Mouse (Mus musculus) limb, embryonic 11.5 days (tissue): ENCODE results near the gene Lama4. TPM values are rescaled to one million over a fixed set of nuclear protein-coding genes. Genes with fewer than 3 reads are reported as not detected.

Experiments
- ATAC-seq: fragments of 200-750 bp; cut with Nextera tagmentation; 2 replicates; pipeline ENCODE4 v1.8.0; 2017; ENCODE audit warnings: low read depth; ENCODE audit not compliant: insufficient number of reproducible peaks, low FRiP score, low TSS enrichment
- DNase-seq: peaks from one replicate; pipeline ENCODE4 v3.0.0-alpha.2; 2015; ENCODE audit warnings: low spot score
- H3K27ac ChIP-seq: fragments of 300-500 bp; sonication (generic); replicated peaks from 2 replicates; pipeline ENCODE4 v1.5.1; 2014; ENCODE audit warnings: low read depth, mild to moderate bottlenecking, low read length
- H3K27me3 ChIP-seq: fragments of 300-500 bp; sonication (generic); 2 replicates; pipeline ENCODE4 v1.6.1; 2014; ENCODE audit warnings: mild to moderate bottlenecking, low read length, mixed read lengths; ENCODE audit not compliant: control insufficient read depth, insufficient read depth
- H3K36me3 ChIP-seq: fragments of 300-500 bp; sonication (generic); 2 replicates; pipeline ENCODE4 v1.6.1; 2014; ENCODE audit warnings: mild to moderate bottlenecking, low read length, moderate library complexity, mixed read lengths; ENCODE audit not compliant: control insufficient read depth, insufficient read depth
- H3K4me1 ChIP-seq: fragments of 300-500 bp; sonication (generic); 2 replicates; pipeline ENCODE4 v1.6.1; 2014; ENCODE audit warnings: low read length, mixed read lengths; ENCODE audit not compliant: control insufficient read depth, insufficient read depth
- H3K4me2 ChIP-seq: fragments of 300-500 bp; sonication (generic); 2 replicates; pipeline ENCODE4 v1.6.1; 2014; ENCODE audit warnings: low read depth, mild to moderate bottlenecking, moderate library complexity; ENCODE audit not compliant: severe bottlenecking
- H3K4me3 ChIP-seq: fragments of 300-500 bp; sonication (generic); 2 replicates; pipeline ENCODE4 v1.5.1; 2014; ENCODE audit warnings: low read depth, low read length
- H3K9ac ChIP-seq: fragments of 300-500 bp; sonication (generic); 2 replicates; pipeline ENCODE4 v1.6.1; 2014; ENCODE audit warnings: mild to moderate bottlenecking, low read length
- H3K9me3 ChIP-seq: fragments of 300-500 bp; sonication (generic); 2 replicates; pipeline ENCODE4 v1.6.1; 2016; ENCODE audit warnings: low read length; ENCODE audit not compliant: control insufficient read depth
- WGBS: fragments of 180-500 bp; shearing (Covaris S2); extraction: QIAGEN DNeasy Blood & Tissue Kit; methylation state at CpG from one replicate; pipeline ENCODE4 v1.1.7; 2014; 5-methylcytosine and 5-hydroxymethylcytosine counted together
- polyA plus RNA-seq: library from polyadenylated mRNA; unstranded; fragments of >200 nt; fragmentation: Nextera tagmentation; extraction: Ambion mirVana; gene quantifications from 2 replicates; pipeline ENCODE4 v1.2.1, GENCODE M21; 2014

Gene Lama4
- polyA plus RNA-seq: 24.8 and 32.1 TPM in 2 replicates

DNA sequence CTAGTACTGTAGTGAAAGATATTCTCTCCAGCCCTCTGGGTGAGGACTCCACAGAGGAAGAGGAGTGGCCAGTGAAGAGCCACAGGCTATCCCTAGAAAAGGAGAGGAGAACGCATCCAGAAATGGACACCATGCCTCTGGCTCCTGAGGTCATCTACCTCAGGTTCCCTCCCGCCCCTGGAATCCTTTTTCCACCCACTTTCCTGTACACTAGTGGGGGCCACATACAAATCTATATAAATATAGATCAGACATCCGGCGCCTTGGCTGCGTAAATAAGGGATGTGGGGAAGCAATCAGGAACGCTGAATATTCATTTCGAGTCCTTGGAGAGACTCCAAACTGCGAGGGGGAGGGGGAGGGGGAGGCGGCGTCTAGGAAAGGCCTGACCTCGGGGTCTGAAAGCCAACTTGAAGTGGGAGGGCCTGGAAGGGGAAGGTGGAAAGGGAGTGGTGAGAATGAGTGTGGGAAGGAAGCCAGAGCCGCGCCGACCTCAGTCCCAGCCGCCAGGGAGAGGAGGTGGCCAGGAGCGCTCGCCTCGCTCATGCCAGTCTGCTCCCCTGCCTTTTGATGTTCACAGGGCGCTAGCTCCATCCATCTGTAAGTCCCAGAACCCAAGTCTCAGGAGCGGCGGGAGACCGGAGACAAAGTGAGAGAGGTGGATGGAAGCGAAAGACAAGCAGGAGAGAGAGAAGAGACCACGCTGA is at the start of gene Lama4:
Lama4 (plus strand) TSS at position 441 of the 707 bp plus-strand sequence.
- H3K36me3 ChIP-seq: no peaks in the 10 kb centered on the region
- peak within 1 kb of the TSS; percentile 42 for H3K4me3 ChIP-seq
- H3K4me1 ChIP-seq: peaks cover 4% of the 10 kb centered on the region; the same call in 1 of the 2 replicates
- H3K27ac ChIP-seq: no peak within 1 kb of the TSS
- peak; percentile 74 for ATAC-seq
- peak within 1 kb of the TSS; percentile 61 for H3K9ac ChIP-seq
- H3K9me3 ChIP-seq: no peaks in the 10 kb centered on the region
- peak; percentile 75 for DNase-seq
- peak within 1 kb of the TSS; percentile 64 for H3K4me2 ChIP-seq
- no peaks in the 10 kb centered on the region for H3K27me3 ChIP-seq
- 4% methylated on average over 24 of the region's 24 CpGs for WGBS

DNA sequence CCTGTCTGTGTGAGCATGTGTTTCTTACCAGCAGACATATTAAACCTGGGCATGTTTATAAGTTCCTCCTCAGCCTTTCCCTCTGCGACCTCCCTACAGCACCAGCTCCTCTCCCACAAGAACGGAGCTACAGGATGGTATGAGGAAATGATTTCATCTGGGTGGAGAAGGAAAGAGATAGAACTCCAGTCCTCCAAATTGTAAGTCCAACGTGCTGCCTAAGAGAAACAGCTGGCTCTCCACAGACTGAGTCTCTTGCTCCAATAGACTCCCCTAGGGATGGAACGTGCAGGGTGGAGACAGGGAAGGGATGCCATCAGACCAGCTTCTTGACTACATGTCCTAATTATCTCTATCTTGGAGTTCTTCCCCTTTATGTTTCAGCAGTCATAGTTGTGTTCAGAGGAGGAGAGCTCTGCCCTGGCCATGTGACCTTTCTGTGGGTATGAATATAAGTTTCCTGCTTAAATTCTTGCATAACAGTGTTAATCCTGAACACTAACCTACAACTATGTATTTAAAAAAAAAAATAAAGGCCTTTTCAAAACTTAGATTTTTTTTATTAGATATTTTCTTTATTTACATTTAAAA is 49.2 kb upstream of the Lama4 start:
- H3K4me3 ChIP-seq: no peak overlapping the region
- H3K36me3 ChIP-seq: no peaks in the 10 kb centered on the region
- no peaks in the 10 kb centered on the region for H3K9me3 ChIP-seq
- H3K4me2 ChIP-seq: no peak overlapping the region
- H3K27me3 ChIP-seq: no peaks in the 10 kb centered on the region
- no peak overlapping the region for H3K27ac ChIP-seq
- H3K9ac ChIP-seq: no peak overlapping the region
- no peak for ATAC-seq
- H3K4me1 ChIP-seq: no peaks in the 10 kb centered on the region
- 85% methylated on average over 4 of the region's 4 CpGs for WGBS
- no peak for DNase-seq

DNA sequence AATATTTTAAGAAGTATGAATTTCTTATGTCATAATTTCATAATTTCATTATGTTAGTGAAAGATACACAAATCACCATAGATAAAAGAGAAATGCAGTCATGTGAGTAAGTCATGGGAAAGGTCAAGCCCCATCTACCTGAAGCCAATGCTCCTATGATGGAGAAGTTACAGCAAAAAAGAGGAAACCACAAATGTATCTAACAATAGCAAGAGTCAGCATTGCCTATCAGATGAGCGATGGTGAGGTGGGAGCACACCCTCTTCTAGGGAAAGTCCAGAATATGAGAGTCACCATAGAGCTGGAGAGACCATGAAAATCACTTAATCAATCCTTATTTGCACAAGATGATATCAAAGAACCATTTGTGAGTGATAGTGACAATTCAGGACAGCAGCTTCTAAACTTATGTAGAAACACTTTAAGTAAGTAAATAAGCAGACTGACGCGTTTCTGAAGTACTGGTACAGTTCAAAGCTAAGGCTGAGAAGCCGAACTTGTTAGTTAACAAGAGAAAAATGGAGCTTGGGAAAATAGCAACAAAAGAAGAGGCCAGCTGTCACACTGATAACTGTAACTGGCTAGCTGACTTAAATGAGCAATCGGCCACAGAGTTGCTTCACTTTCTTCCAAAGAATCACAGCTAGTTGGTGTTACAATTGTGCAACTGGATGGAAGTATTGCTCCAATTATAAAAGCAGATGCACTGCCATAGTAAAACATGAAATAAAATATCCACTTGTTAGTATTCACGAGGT is 36.2 kb upstream of the Lama4 start:
- Histone ChIP-seq H3K4me1 (no peaks in the 10 kb centered on the region), H3K9ac (no peak overlapping the region), H3K36me3 (no peaks in the 10 kb centered on the region), H3K4me2 (no peak overlapping the region), H3K4me3 (no peak overlapping the region), H3K27ac (no peak overlapping the region), H3K27me3 (no peaks in the 10 kb centered on the region), H3K9me3 (no peaks in the 10 kb centered on the region)
- DNase-seq: no peak
- WGBS: 88% methylated on average over 6 of the region's 6 CpGs
- no peak for ATAC-seq

DNA sequence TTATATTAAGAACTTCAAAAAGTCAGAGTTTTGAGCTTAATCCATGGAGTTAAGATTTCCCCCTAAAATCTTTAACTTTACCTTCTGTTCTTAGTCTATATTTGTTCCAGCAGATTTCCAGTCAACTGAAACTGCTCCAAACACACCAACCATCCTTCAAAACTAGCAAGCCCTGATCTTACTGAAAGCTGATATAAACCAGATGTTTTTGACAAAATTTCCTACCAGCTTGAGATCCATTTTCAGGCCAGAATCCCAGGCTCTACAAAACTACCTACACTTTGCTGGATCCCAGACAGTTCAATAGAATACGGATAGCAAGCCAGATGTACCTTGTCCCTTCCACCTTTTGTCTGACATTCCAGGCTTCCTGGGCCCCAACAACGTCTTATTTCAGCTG is 20.6 kb upstream of the Lama4 start:
- H3K27me3 ChIP-seq: no peaks in the 10 kb centered on the region
- DNase-seq (no peak), ATAC-seq (no peak)
- H3K9ac ChIP-seq: no peak overlapping the region
- WGBS: 45% methylated on average over 2 of the region's 2 CpGs
- no peak overlapping the region for H3K4me2 ChIP-seq
- no peak overlapping the region for H3K27ac ChIP-seq
- no peaks in the 10 kb centered on the region for H3K4me1 ChIP-seq
- no peaks in the 10 kb centered on the region for H3K9me3 ChIP-seq
- no peak overlapping the region for H3K4me3 ChIP-seq
- no peaks in the 10 kb centered on the region for H3K36me3 ChIP-seq

- no peaks in the 10 kb centered on the region for H3K36me3 ChIP-seq
- 52% methylated on average over 2 of the region's 2 CpGs for WGBS
- no peak overlapping the region for H3K27ac ChIP-seq
These were observed 3.4 kb upstream of the Lama4 start for GRCm38 (mm10) chr10:38961920-38962319.

DNA sequence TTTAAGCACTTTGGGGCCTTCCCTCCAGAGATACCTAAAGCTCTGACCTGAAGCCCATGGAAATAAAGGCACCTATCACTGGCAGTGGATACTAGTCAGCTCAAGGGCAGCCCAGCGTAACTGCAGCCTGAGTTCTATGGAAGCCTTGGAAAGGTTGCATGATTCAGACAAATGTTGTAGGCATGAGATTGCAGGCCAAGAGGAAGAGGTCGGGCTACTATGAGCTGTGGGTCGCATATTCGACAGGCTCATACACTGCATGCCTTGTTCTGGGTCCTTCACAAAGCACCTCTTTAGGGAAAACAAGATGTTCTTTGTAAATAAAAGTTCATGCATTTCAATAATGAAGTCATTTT is 618 bp upstream of the Lama4 start:
- Histone ChIP-seq H3K27ac (no peak overlapping the region), H3K9me3 (no peaks in the 10 kb centered on the region), H3K4me2 (no peak overlapping the region), H3K36me3 (no peaks in the 10 kb centered on the region), H3K9ac (no peak overlapping the region), H3K4me1 (peaks cover 4% of the 10 kb centered on the region; the same call in 1 of the 2 replicates), H3K4me3 (no peak overlapping the region), H3K27me3 (no peaks in the 10 kb centered on the region)
- 0 out of 2 replicates have a peak, but pooled peaks have one; percentile 27 for ATAC-seq
- no peak for DNase-seq
- WGBS: 76% methylated on average over 4 of the region's 4 CpGs

More at GRCm38 (mm10) chr10:38961920-38962319, 3.4 kb upstream of the Lama4 start:
- Histone ChIP-seq H3K4me1 (peaks cover 4% of the 10 kb centered on the region; the same call in 1 of the 2 replicates), H3K9ac (no peak overlapping the region), H3K4me2 (no peak overlapping the region), H3K27me3 (no peaks in the 10 kb centered on the region), H3K4me3 (no peak overlapping the region), H3K9me3 (no peaks in the 10 kb centered on the region)
- ATAC-seq: no peak
- no peak for DNase-seq

- Histone ChIP-seq H3K9me3 (no peaks in the 10 kb centered on the region), H3K27ac (no peak overlapping the region), H3K4me1 (peaks cover 4% of the 10 kb centered on the region; the same call in 1 of the 2 replicates), H3K4me2 (peak overlapping the region; percentile 64), H3K27me3 (no peaks in the 10 kb centered on the region), H3K36me3 (no peaks in the 10 kb centered on the region), H3K9ac (peak overlapping the region; percentile 61), H3K4me3 (peak overlapping the region; percentile 42)
- peak; percentile 65 for DNase-seq
- peak; percentile 69 for ATAC-seq
- WGBS: 3% methylated on average over 14 of the region's 14 CpGs
These were observed 542 bp downstream of the Lama4 start for GRCm38 (mm10) chr10:38965857-38966256.

GRCm38 (mm10) chr10:38966646-38967045 is 1.3 kb downstream of the Lama4 start:
- H3K4me1 ChIP-seq: peaks cover 4% of the 10 kb centered on the region; the same call in 1 of the 2 replicates
- H3K9me3 ChIP-seq: no peaks in the 10 kb centered on the region
- 88% methylated on average over 2 of the region's 2 CpGs for WGBS
- no peak overlapping the region for H3K27ac ChIP-seq
- H3K9ac ChIP-seq: no peak overlapping the region
- DNase-seq: no peak
- H3K36me3 ChIP-seq: no peaks in the 10 kb centered on the region
- H3K27me3 ChIP-seq: no peaks in the 10 kb centered on the region
- peak overlapping the region; percentile 42 for H3K4me3 ChIP-seq
- peak overlapping the region; percentile 64 for H3K4me2 ChIP-seq
- no peak for ATAC-seq
